Mouse (Mus musculus) kidney, adult 2 months (tissue): Measurements from ENCODE around the gene P2rx3.

Experiments used
- CTCF ChIP-seq: fragments of 200-500 bp; conservative IDR thresholded peaks from 2 replicates; pipeline ENCODE4 v1.5.1; 2011; ENCODE audit warnings: low read depth, mild to moderate bottlenecking, control low read depth, low read length, moderate library complexity, mixed read lengths; ENCODE audit not compliant: insufficient read depth, insufficient read length
- POLR2A ChIP-seq: fragments of 200-500 bp; IDR thresholded peaks from one replicate; pipeline ENCODE4 v1.6.1; 2011; ENCODE audit warnings: low read depth, low read length, control low read depth

DNA sequence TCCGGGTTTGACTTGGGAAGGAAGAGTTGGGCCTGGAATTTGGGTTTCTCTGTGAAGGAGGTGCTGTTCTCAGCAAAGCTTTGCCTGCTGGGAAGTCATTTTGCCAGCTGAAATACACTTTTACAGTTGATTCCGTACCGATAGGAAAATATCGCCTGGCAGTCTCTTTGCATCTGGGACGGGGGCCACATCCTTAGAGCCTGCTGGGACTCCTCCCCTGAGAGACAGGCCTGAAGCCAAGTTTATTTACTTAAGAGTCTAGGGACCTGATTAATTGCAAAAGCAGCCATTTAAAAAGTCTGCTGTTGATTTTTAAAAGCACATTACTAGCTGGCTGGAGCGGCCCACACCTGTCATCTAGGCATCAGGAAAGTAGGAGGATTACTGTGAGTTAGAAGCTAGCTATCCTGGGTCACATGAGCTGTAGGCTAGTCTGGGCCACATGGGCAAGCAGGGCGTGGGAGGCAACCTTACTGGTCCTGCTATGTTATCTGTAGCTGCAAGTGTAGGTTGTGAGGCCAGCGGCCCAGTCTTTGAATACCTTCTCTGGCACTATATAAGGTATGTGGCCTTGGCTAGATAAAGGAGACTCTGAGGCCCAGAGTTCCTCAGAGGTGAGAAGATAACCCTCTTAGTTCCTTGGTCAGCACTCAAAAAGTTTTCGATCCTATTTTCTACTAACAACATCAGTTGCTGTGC, 25.2 kb downstream of the P2rx3 start:
- TF ChIP-seq CTCF = no peak
- no peak for TF ChIP-seq POLR2A
